Mouse (Mus musculus) limb, embryonic 14.5 days (tissue): Measurements from ENCODE around the gene St6galnac5. TPM values are rescaled to one million over a fixed set of nuclear protein-coding genes. Genes with fewer than 3 reads are reported as not detected.

Source experiments
- ATAC-seq: fragments of 200-750 bp; cut with Nextera tagmentation; 2 replicates; pipeline ENCODE4 v1.8.0; 2017; ENCODE audit warnings: low read depth, moderate number of reproducible peaks, moderate TSS enrichment; ENCODE audit not compliant: low FRiP score
- DNase-seq: peaks from one replicate; pipeline ENCODE4 v3.0.0-alpha.2; 2015; ENCODE audit warnings: low spot score
- H3K27ac ChIP-seq: fragments of 300-500 bp; sonication (generic); replicated peaks from 2 replicates; pipeline ENCODE4 v1.5.1; 2014; ENCODE audit warnings: low read depth, mild to moderate bottlenecking, low read length, moderate library complexity, mixed read lengths
- H3K27me3 ChIP-seq: fragments of 300-500 bp; sonication (generic); 2 replicates; pipeline ENCODE4 v1.6.1; 2014; ENCODE audit warnings: low read length, mixed read lengths; ENCODE audit not compliant: control insufficient read depth, insufficient read depth
- H3K36me3 ChIP-seq: fragments of 300-500 bp; sonication (generic); 2 replicates; pipeline ENCODE4 v1.6.1; 2014; ENCODE audit warnings: mild to moderate bottlenecking, low read length, moderate library complexity, mixed read lengths; ENCODE audit not compliant: control insufficient read depth, insufficient read depth
- H3K4me1 ChIP-seq: fragments of 300-500 bp; sonication (generic); 2 replicates; pipeline ENCODE4 v1.6.1; 2014; ENCODE audit warnings: antibody characterized with exemption, low read length, mixed read lengths; ENCODE audit not compliant: control insufficient read depth, insufficient read depth
- H3K4me2 ChIP-seq: fragments of 300-500 bp; sonication (generic); replicated peaks from 2 replicates; pipeline ENCODE4 v1.6.1; 2014; ENCODE audit warnings: low read depth, mild to moderate bottlenecking, low read length, moderate library complexity; ENCODE audit not compliant: severe bottlenecking
- H3K4me3 ChIP-seq: fragments of 300-500 bp; sonication (generic); replicated peaks from 2 replicates; pipeline ENCODE4 v1.5.1; 2014; ENCODE audit warnings: low read length
- H3K9ac ChIP-seq: fragments of 300-500 bp; sonication (generic); 2 replicates; pipeline ENCODE4 v1.6.1; 2014; ENCODE audit warnings: mild to moderate bottlenecking, low read depth, low read length, moderate library complexity; ENCODE audit not compliant: severe bottlenecking
- H3K9me3 ChIP-seq: fragments of 300-500 bp; sonication (generic); 2 replicates; pipeline ENCODE4 v1.6.1; 2016; ENCODE audit warnings: low read length; ENCODE audit not compliant: control insufficient read depth
- POLR2A ChIP-seq: fragments of 200-500 bp; IDR thresholded peaks from 2 replicates; pipeline ENCODE4 v1.8.0; 2012; ENCODE audit warnings: inconsistent platforms, mild to moderate bottlenecking, moderate library complexity, borderline replicate concordance; ENCODE audit not compliant: insufficient read depth, insufficient read length; ENCODE audit errors: extremely low read depth
- WGBS: fragments of 180-500 bp; shearing (Covaris S2); extraction: QIAGEN DNeasy Blood & Tissue Kit; methylation state at CpG from one replicate; pipeline ENCODE4 v1.1.7; 2014; 5-methylcytosine and 5-hydroxymethylcytosine counted together
- polyA plus RNA-seq, 2 experiments: library from polyadenylated mRNA; depleted of rRNA in 1 of 2; stranded (reverse) in 1 of 2; unstranded in 1 of 2; fragments of >200 nt; fragmentation: Nextera tagmentation in 1 of 2; extraction: Ambion mirVana in 1 of 2; gene quantifications; 2 replicates each; pipeline versions ENCODE4 v1.2.1 to v1.2.3; 2012 to 2014

The St6galnac5 gene
- polyA plus RNA-seq, 2 experiments: 1.2 TPM

DNA sequence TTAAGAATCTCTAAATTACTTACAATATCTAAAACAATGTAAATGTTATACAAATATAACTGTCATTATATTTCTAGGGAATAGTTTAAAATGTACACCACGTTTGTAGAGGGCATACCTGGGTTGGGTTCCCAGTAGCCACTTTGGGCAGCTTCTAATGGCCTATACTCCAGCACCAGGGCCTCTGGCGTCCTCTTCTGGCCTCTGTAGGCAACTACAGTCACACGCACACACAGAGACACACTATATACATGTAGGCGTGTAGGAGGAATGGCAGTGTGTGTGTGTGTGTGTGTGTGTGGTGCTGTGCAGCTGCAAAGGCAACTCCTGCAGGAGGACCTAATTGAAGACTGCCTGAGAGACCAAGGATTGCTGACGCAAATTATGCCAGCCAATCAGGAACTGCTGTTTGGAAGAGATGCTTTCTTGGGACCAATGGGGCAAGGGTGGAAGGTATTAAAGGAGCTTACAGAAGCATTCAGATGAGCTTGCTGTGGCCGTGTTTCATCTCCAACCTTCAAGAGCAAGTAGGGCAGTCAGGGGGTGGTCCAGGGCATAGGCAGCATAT, 106.2 kb downstream of the St6galnac5 start:
- DNase-seq (no peak), ATAC-seq (no peak)
- H3K36me3 ChIP-seq: no peaks in the 10 kb centered on the region
- H3K4me2 ChIP-seq: no peak overlapping the region
- no peak overlapping the region for H3K9ac ChIP-seq
- no peaks in the 10 kb centered on the region for H3K4me1 ChIP-seq
- TF ChIP-seq POLR2A: no peak
- H3K27ac ChIP-seq: no peak overlapping the region
- no peak overlapping the region for H3K4me3 ChIP-seq
- 82% methylated on average over 6 of the region's 6 CpGs for WGBS
- no peaks in the 10 kb centered on the region for H3K9me3 ChIP-seq
- H3K27me3 ChIP-seq: no peaks in the 10 kb centered on the region

- no peak for TF ChIP-seq POLR2A
- ATAC-seq (no peak), DNase-seq (no peak)
- Histone ChIP-seq H3K4me1 (no peaks in the 10 kb centered on the region), H3K27ac (no peak overlapping the region), H3K27me3 (no peaks in the 10 kb centered on the region), H3K4me3 (no peak overlapping the region), H3K36me3 (no peaks in the 10 kb centered on the region), H3K9me3 (no peaks in the 10 kb centered on the region), H3K4me2 (no peak overlapping the region), H3K9ac (no peak overlapping the region)
- 82% methylated on average over 17 of the region's 17 CpGs for WGBS
These were observed 107.4 kb downstream of the St6galnac5 start for GRCm38 (mm10) chr3:152874431-152875355.

- DNase-seq (no peak), ATAC-seq (no peak)
- H3K9me3 ChIP-seq: no peaks in the 10 kb centered on the region
- H3K9ac ChIP-seq: no peak overlapping the region
- H3K27me3 ChIP-seq: no peaks in the 10 kb centered on the region
- no peaks in the 10 kb centered on the region for H3K4me1 ChIP-seq
- no peak for TF ChIP-seq POLR2A
- 61% methylated on average over 6 of the region's 6 CpGs for WGBS
- H3K36me3 ChIP-seq: no peaks in the 10 kb centered on the region
- no peak overlapping the region for H3K4me2 ChIP-seq
- no peak overlapping the region for H3K4me3 ChIP-seq
- H3K27ac ChIP-seq: no peak overlapping the region
These were observed 109.5 kb downstream of the St6galnac5 start for GRCm38 (mm10) chr3:152872596-152872995.

DNA sequence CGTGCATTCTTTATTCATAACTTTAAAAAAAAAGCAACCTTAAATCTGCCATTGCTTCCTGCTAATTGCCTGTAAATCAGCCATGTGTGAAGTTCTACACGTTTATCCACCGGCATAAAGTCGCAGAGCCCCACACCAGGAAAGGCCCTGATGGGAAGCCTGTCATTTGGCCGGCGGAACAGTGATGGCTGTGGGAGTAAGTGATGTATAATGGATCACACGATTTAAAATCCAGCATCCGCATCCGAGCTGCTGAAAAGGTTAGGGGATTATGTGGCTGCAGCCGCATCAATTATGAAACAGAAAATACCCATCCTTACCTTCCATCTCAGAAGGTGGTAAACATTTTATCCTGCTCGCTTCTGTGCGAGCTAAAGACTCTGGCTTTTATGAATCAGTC, 110.0 kb downstream of the St6galnac5 start:
- 77% methylated on average over 12 of the region's 12 CpGs for WGBS

GRCm38 (mm10) chr3:152867654-152868525, 114.2 kb downstream of the St6galnac5 start:
- no peak for TF ChIP-seq POLR2A
- ATAC-seq (no peak), DNase-seq (no peak)
- Histone ChIP-seq H3K9me3 (no peaks in the 10 kb centered on the region), H3K27ac (no peak overlapping the region), H3K9ac (no peak overlapping the region), H3K4me1 (no peaks in the 10 kb centered on the region), H3K27me3 (no peaks in the 10 kb centered on the region), H3K4me3 (no peak overlapping the region), H3K4me2 (no peak overlapping the region), H3K36me3 (no peaks in the 10 kb centered on the region)
- WGBS: 66% methylated on average over 12 of the region's 12 CpGs

More for the DNA sequence above, 110.0 kb downstream of the St6galnac5 start:
- no peaks in the 10 kb centered on the region for H3K9me3 ChIP-seq
- H3K27me3 ChIP-seq: no peaks in the 10 kb centered on the region
- no peak overlapping the region for H3K27ac ChIP-seq
- no peaks in the 10 kb centered on the region for H3K4me1 ChIP-seq
- no peak overlapping the region for H3K4me3 ChIP-seq
- no peak for TF ChIP-seq POLR2A
- H3K36me3 ChIP-seq: no peaks in the 10 kb centered on the region
- H3K4me2 ChIP-seq: no peak overlapping the region
- H3K9ac ChIP-seq: no peak overlapping the region
- DNase-seq: no peak
- ATAC-seq: no peak
